Comparison of ENCODE assay signal across 7 mouse cellular contexts in genomic region chrX:94844110-94844779, GRCm38 (mm10).
DNase-seq lines count a peak whose midpoint lies in the region; ATAC-seq and TF ChIP-seq lines count a peak whose summit lies in the region.
"Not testable (repeated sequence)": the region's sequence is repeated elsewhere in the genome, so short reads cannot be mapped to it uniquely, and the experiment has no call there.

No protein-coding gene starts in this region.

- TF ChIP-seq CTCF in forebrain, postnatal 0 days (IDR thresholded peaks at IDR 0.05; ENCODE audit: low read depth): peak; percentile 26
- TF ChIP-seq CTCF in layer of hippocampus, adult 2 months (conservative IDR thresholded peaks at IDR 0.05): peak; percentile 48; the same call in 1 of the 2 replicates
- TF ChIP-seq CTCF in lung, embryonic 14.5 days (IDR thresholded peaks at IDR 0.05; ENCODE audit: low read depth): not testable (repeated sequence)

- H3K4me2 ChIP-seq in forebrain, postnatal 0 days (ENCODE audit: low read depth); hindbrain, embryonic 14.5 days (replicated peaks); lung, embryonic 14.5 days; midbrain, embryonic 16.5 days (ENCODE audit: low read length): not testable (repeated sequence)

- 22% methylated on average over 2 of the region's 2 CpGs for WGBS in forebrain, postnatal 0 days
- WGBS in hindbrain, embryonic 14.5 days: 50% methylated on average over 2 of the region's 2 CpGs
- WGBS in lung, embryonic 14.5 days: 23% methylated on average over 2 of the region's 2 CpGs
- WGBS in midbrain, embryonic 16.5 days: 39% methylated on average over 2 of the region's 2 CpGs

- not testable (repeated sequence) for H3K4me1 ChIP-seq in forebrain, postnatal 0 days (ENCODE audit: insufficient read depth); hindbrain, embryonic 14.5 days (replicated peaks; ENCODE audit: control insufficient read depth, insufficient read depth, low read length); lung, embryonic 14.5 days (ENCODE audit: insufficient read depth); midbrain, embryonic 16.5 days (ENCODE audit: control insufficient read depth, insufficient read depth, low read length)

- not testable (repeated sequence) for H3K27me3 ChIP-seq in forebrain, postnatal 0 days (ENCODE audit: insufficient read depth, low read length); hindbrain, embryonic 14.5 days (ENCODE audit: control insufficient read depth, insufficient read depth, low read length); lung, embryonic 14.5 days (ENCODE audit: insufficient read depth, low read length); midbrain, embryonic 16.5 days (ENCODE audit: control insufficient read depth, insufficient read depth, low read depth, low read length)

- peak; percentile 39 to 47 for DNase-seq in adrenal gland, postnatal 36 days
- DNase-seq in cerebellum, postnatal 36 days: peak; percentile 24 to 44
- DNase-seq in forebrain, postnatal 0 days: peak; percentile 19
- not testable (repeated sequence) for DNase-seq in hindbrain, embryonic 14.5 days (ENCODE audit: low spot score); lung, embryonic 14.5 days
- DNase-seq in layer of hippocampus, adult 2 months (ENCODE audit: low spot score in 2 of 2): peak in 1 of 2 experiments; percentile 2

- H3K4me3 ChIP-seq in forebrain, postnatal 0 days (ENCODE audit: low read depth, low read length); hindbrain, embryonic 14.5 days (replicated peaks; ENCODE audit: low read length); layer of hippocampus, adult 2 months; lung, embryonic 14.5 days (ENCODE audit: low read depth, low read length); midbrain, embryonic 16.5 days (ENCODE audit: low read depth, low read length): not testable (repeated sequence)

- not testable (repeated sequence) for H3K27ac ChIP-seq in forebrain, postnatal 0 days (ENCODE audit: low read depth, low read length); hindbrain, embryonic 14.5 days; layer of hippocampus, adult 2 months; lung, embryonic 14.5 days (ENCODE audit: low read depth); midbrain, embryonic 16.5 days (ENCODE audit: low read length)

- H3K9me3 ChIP-seq in forebrain, postnatal 0 days (ENCODE audit: low read length); hindbrain, embryonic 14.5 days (ENCODE audit: control insufficient read depth, low read length); lung, embryonic 14.5 days (ENCODE audit: low read depth, low read length); midbrain, embryonic 16.5 days (replicated peaks; ENCODE audit: control insufficient read depth, low read length, poor library complexity, severe bottlenecking): not testable (repeated sequence)

- H3K9ac ChIP-seq in forebrain, postnatal 0 days; hindbrain, embryonic 14.5 days; lung, embryonic 14.5 days; midbrain, embryonic 16.5 days (ENCODE audit: low read depth, low read length): not testable (repeated sequence)

- peak; percentile 97 for ATAC-seq in forebrain, postnatal 0 days
- ATAC-seq in hindbrain, embryonic 14.5 days (ENCODE audit: low FRiP score): peak; percentile 79
- ATAC-seq in lung, embryonic 14.5 days (ENCODE audit: insufficient read depth): peak; percentile 69
- ATAC-seq in midbrain, embryonic 16.5 days: peak; percentile 93

- not testable (repeated sequence) for H3K36me3 ChIP-seq in forebrain, postnatal 0 days (ENCODE audit: insufficient read depth); hindbrain, embryonic 14.5 days (replicated peaks; ENCODE audit: control insufficient read depth, insufficient read depth); lung, embryonic 14.5 days (ENCODE audit: insufficient read depth); midbrain, embryonic 16.5 days (ENCODE audit: control insufficient read depth, insufficient read depth, low read length)
